Mouse (Mus musculus) heart, adult 2 months (tissue): ENCODE measurements around the gene Abcc5. TPM values are rescaled to one million over a fixed set of nuclear protein-coding genes. Genes with fewer than 3 reads are reported as not detected.

Experiments used
- DNase-seq, 2 experiments: peaks; one replicate each; pipeline ENCODE4 v3.0.0; 2021
- H3K27ac ChIP-seq: fragments of 200-600 bp; 2 replicates; pipeline ENCODE4 v1.8.1; 2022
- H3K27me3 ChIP-seq: fragments of 200-500 bp; 2 replicates; pipeline ENCODE4 v1.6.1; 2012; ENCODE audit warnings: mild to moderate bottlenecking, low read length, inconsistent platforms, mixed read lengths; ENCODE audit not compliant: control insufficient read depth, insufficient read depth
- H3K36me3 ChIP-seq: fragments of 200-500 bp; 2 replicates; pipeline ENCODE4 v1.6.1; 2012; ENCODE audit warnings: low read length, inconsistent platforms; ENCODE audit not compliant: control insufficient read depth, insufficient read depth
- H3K4me1 ChIP-seq: fragments of 200-500 bp; 2 replicates; pipeline ENCODE4 v1.6.1; 2011; ENCODE audit warnings: low read length; ENCODE audit not compliant: control insufficient read depth, insufficient read depth
- H3K4me3 ChIP-seq: fragments of 200-600 bp; 2 replicates; pipeline ENCODE4 v1.8.1; 2022
- H3K79me2 ChIP-seq: fragments of 200-500 bp; replicated peaks from 2 replicates; pipeline ENCODE4 v1.6.1; 2012; ENCODE audit warnings: mild to moderate bottlenecking, inconsistent platforms, low read length, moderate library complexity, mixed read lengths; ENCODE audit not compliant: control insufficient read depth, insufficient read depth
- H3K9ac ChIP-seq: fragments of 200-500 bp; 2 replicates; pipeline ENCODE4 v1.6.1; 2012; ENCODE audit warnings: low read depth, mild to moderate bottlenecking, control low read depth, inconsistent platforms, low read length, mixed read lengths
- CTCF ChIP-seq: fragments of 200-600 bp; IDR thresholded peaks from 2 replicates; pipeline ENCODE4 v1.8.1; 2022; ENCODE audit warnings: antibody characterized with exemption, mild to moderate bottlenecking, moderate library complexity
- EP300 ChIP-seq: fragments of 200-500 bp; IDR thresholded peaks from 2 replicates; pipeline ENCODE4 v1.6.1; 2011; ENCODE audit warnings: low read depth, low read length, control low read depth; ENCODE audit not compliant: insufficient read depth
- POLR2A ChIP-seq: fragments of 200-500 bp; IDR thresholded peaks from 2 replicates; pipeline ENCODE4 v1.6.1; 2011; ENCODE audit warnings: mild to moderate bottlenecking, low read depth, low read length, control low read depth; ENCODE audit not compliant: insufficient read depth
- WGBS: fragments of 180-500 bp; shearing (Covaris S2); methylation state at CpG from one replicate; pipeline ENCODE4 v1.1.7; 2018; 5-methylcytosine and 5-hydroxymethylcytosine counted together
- intact Hi-C: fragments of 180-260 bp; cut with DNase I; formaldehyde crosslinking; loops from one replicate; pipeline ENCODE4 v1.15.1; 2025
- polyA plus RNA-seq: library from polyadenylated mRNA; depleted of rRNA; stranded (reverse); fragments of >200 nt; gene quantifications from 2 replicates; pipeline ENCODE4 v1.2.3, GENCODE M21; 2012
- total RNA-seq, 2 experiments: library from RNA; stranded (reverse); gene quantifications; 2 replicates each; pipeline ENCODE4 v1.2.3; 2021

Abcc5 gene
- total and polyA plus RNA-seq, 3 experiments, result 22.6 to 61.4 (median 25.6) TPM

DNA sequence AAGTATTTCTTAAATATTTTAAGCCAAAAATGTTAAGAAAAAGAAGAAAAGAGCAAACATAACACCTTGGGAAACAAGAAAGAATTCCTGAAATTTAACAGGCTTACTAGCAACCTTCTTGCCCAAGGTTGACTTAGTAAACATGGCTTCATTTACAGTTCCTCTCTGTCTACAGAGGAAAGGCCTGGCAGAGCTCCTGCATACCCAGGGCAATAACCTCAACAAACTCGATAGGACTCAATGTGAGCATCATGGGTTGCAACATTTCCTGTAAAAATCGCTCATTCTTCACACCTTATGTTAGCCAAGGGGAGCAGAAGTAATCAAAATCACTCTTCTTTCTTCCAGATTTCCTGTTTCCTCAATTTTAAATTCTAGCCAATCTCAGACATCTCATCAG, 8.1 kb downstream of the Abcc5 start:
- Histone ChIP-seq H3K4me3 (no peak overlapping the region), H3K27me3 (no peaks in the 10 kb centered on the region), H3K4me1 (peaks cover 8% of the 10 kb centered on the region), H3K27ac (no peak overlapping the region), H3K79me2 (peaks cover 7% of the 10 kb centered on the region), H3K36me3 (peaks cover 15% of the 10 kb centered on the region), H3K9ac (no peak overlapping the region)
- no peak for DNase-seq
- WGBS, result 49% methylated on average over 2 of the region's 2 CpGs
- intact Hi-C loops, result no loop called here
- TF ChIP-seq POLR2A (no peak), EP300 (no peak), CTCF (no peak)

DNA sequence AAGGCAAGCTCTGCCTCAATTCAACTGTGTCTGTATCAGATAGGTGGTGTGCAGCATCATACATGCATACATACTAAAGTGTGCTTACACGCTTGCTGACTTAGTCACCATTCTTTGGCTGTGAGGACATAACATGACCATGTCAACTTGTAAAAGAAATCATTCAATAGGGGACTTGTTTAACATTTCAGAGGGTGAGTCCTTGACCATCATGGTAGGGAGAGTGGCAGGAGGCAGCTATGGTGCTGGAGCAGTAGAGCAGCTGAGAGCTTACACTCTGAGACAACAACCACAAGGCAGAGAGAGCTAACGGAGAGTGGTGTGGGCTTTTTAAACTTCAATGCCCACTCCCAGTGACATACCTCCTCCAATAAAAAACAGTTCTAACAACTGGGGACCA, 9.9 kb downstream of the Abcc5 start:
- 95% methylated on average over 2 of the region's 2 CpGs for WGBS
- no peak for DNase-seq
- peaks cover 7% of the 10 kb centered on the region for H3K79me2 ChIP-seq
- H3K27ac ChIP-seq, result no peak overlapping the region
- H3K4me1 ChIP-seq, result peaks cover 8% of the 10 kb centered on the region
- TF ChIP-seq POLR2A (no peak), EP300 (no peak), CTCF (no peak)
- intact Hi-C loops, result no loop called here
- no peak overlapping the region for H3K4me3 ChIP-seq
- H3K27me3 ChIP-seq, result no peaks in the 10 kb centered on the region
- peaks cover 11% of the 10 kb centered on the region for H3K36me3 ChIP-seq
- H3K9ac ChIP-seq, result no peak overlapping the region

DNA sequence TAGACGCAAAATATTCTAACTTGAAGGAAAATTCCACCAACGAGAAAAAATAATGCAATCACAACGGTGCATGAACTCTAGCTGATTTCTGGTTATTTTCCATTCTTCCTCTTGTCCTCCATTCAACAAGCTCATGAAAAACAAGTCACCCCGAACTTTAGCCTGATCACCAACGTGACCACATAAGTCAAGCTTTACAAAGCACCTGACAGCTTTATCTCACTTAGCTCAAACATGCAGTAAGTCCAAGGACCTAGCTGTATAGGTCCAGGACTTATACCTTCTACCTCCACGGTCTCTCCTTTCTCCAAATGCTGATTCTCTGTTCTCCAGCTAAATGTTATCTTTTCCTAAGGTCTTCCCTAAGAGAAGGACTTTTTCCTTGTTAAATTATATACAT, 10.4 kb downstream of the Abcc5 start:
- 72% methylated on average over 6 of the region's 6 CpGs for WGBS
- Histone ChIP-seq H3K79me2 (peaks cover 5% of the 10 kb centered on the region), H3K27ac (no peak overlapping the region), H3K4me3 (no peak overlapping the region), H3K27me3 (no peaks in the 10 kb centered on the region), H3K9ac (no peak overlapping the region), H3K4me1 (peaks cover 8% of the 10 kb centered on the region), H3K36me3 (peaks cover 11% of the 10 kb centered on the region)
- intact Hi-C loops, result no loop called here
- TF ChIP-seq CTCF (no peak), POLR2A (no peak), EP300 (no peak)
- no peak for DNase-seq

DNA sequence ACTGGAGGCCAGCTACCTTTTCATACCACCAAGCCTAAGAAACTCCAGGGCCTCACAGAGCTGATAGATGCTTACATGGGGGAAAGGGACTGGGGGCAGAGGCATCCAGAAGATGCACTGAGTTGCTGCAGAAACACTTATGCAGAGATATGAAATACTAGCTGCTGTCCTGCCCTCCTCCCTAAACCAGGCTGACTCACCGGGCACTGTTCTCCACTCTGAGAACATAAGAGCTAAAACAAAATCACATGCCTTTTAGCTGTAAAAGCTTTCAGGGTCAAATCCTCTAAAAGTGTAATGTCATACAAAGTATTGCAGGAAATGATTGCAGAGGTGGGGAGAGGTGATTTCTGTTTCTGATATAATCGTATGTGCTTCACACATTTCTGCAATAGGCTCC, 11.0 kb downstream of the Abcc5 start:
- H3K4me1 ChIP-seq, result peaks cover 8% of the 10 kb centered on the region
- no peak for DNase-seq
- TF ChIP-seq CTCF, result no peak
- no peak for TF ChIP-seq POLR2A
- no peak overlapping the region for H3K27ac ChIP-seq
- H3K9ac ChIP-seq, result no peak overlapping the region
- intact Hi-C loops, result no loop called here
- peaks cover 11% of the 10 kb centered on the region for H3K36me3 ChIP-seq
- 37% methylated on average over 2 of the region's 2 CpGs for WGBS
- no peak overlapping the region for H3K4me3 ChIP-seq
- no peaks in the 10 kb centered on the region for H3K27me3 ChIP-seq
- peaks cover 3% of the 10 kb centered on the region for H3K79me2 ChIP-seq

DNA sequence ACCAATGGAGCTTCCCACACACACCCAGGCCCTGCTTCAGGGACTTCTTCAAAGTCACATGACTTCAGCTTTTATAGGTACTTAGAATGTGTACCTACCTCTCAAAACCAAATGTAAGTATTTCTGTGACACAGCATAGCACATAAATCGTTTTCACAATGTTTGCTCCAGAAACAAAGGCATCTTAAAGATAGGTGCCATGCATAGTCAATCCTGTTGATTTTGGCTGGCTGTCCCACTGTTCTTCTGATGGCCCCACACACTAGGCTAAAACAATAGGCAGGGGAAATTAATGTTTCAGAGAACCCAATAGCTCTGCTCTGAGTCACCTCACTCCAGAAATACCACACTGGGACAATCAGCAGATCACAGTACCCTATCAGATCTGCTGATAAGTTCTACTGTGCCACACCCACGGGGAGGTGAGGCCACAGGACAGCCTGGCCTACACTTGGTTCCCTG, 12.3 kb downstream of the Abcc5 start:
- no peak for TF ChIP-seq EP300
- no peak for TF ChIP-seq CTCF
- TF ChIP-seq POLR2A, result no peak
- peaks cover 9% of the 10 kb centered on the region for H3K36me3 ChIP-seq
- 29% methylated on average over 2 of the region's 2 CpGs for WGBS

DNA sequence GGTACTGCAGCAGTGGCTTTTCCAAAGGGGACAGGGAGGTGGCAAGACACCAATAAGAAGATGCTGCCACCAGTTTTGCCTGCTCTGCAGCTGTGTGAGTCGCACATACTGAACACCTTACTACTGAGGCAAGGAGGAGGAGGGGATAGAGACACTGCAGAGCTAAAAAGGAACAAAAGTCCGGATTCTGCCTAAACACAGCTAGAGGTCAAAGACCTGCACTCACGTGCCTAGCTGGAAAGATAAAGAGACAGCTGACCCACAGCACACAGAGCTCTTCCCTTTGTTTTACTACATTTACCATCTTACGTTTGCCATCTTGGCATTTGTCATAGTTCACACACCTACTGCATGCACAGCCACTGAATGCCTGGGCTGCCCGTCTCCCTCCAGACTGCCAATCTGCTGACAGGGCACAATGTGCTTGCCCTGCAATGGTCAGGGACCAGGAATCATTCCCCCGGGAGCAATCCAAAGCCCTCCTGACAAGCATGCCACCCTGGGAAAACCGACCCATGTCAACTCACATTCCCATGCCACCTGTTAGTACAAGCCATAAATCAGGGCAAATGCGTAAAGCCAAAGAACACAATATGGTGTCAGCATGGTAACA, 14.1 kb downstream of the Abcc5 start:
- Histone ChIP-seq H3K9ac (no peak overlapping the region), H3K79me2 (no peaks in the 10 kb centered on the region), H3K4me3 (no peak overlapping the region), H3K27me3 (no peaks in the 10 kb centered on the region), H3K27ac (no peak overlapping the region), H3K36me3 (peaks cover 7% of the 10 kb centered on the region), H3K4me1 (peaks cover 8% of the 10 kb centered on the region)
- 82% methylated on average over 8 of the region's 8 CpGs for WGBS
- TF ChIP-seq CTCF (no peak), EP300 (no peak), POLR2A (no peak)
- no peak for DNase-seq
- intact Hi-C loops, result no loop called here

More for the DNA sequence above, 12.3 kb downstream of the Abcc5 start:
- no peak overlapping the region; the same call in 1 of the 2 replicates for H3K27ac ChIP-seq
- no peaks in the 10 kb centered on the region for H3K27me3 ChIP-seq
- no peaks in the 10 kb centered on the region; the same call in 1 of the 2 replicates for H3K79me2 ChIP-seq
- peaks cover 8% of the 10 kb centered on the region for H3K4me1 ChIP-seq
- H3K9ac ChIP-seq, result no peak overlapping the region
- intact Hi-C loops, result no loop called here
- DNase-seq, result no peak
- no peak overlapping the region for H3K4me3 ChIP-seq
